Mouse (Mus musculus) spleen, adult 2 months (tissue): ENCODE results near the gene Teddm2.

ENCODE experiments used
- CTCF ChIP-seq: fragments of 200-500 bp; IDR thresholded peaks from 2 replicates; pipeline ENCODE4 v1.5.1; 2011; ENCODE audit warnings: mild to moderate bottlenecking, inconsistent platforms; ENCODE audit not compliant: insufficient read depth, insufficient read length, insufficient replicate concordance; ENCODE audit errors: extremely low read depth
- POLR2A ChIP-seq: fragments of 200-500 bp; IDR thresholded peaks from 2 replicates; pipeline ENCODE4 v1.6.1; 2011; ENCODE audit warnings: low read depth, low read length, inconsistent platforms

DNA sequence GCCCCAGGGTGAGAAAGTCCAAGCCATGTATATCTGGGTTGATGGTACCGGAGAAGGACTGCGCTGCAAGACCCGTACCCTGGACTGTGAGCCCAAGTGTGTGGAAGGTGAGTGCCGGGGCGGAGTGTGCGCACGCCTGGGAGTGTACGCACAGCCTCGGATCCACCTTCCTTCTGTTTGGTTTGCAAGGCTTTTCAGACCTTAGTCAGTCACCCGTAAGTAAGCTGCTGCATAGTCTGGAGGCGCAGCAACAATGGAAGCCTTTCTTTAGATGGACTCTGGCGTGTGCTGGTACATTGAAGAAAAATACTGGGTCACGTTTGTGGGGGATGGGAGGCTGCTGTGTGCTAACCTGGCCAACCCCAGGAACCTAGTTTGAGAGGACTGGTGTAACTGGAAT, 3.0 kb upstream of the Teddm2 start:
- TF ChIP-seq CTCF = no peak
- no peak for TF ChIP-seq POLR2A
